Mouse (Mus musculus) midbrain, embryonic 11.5 days (tissue): ENCODE measurements around the gene Fras1. TPM values are rescaled to one million over a fixed set of nuclear protein-coding genes. Genes with fewer than 3 reads are reported as not detected.

Source experiments
- ATAC-seq: fragments of 200-750 bp; cut with Nextera tagmentation; 2 replicates; pipeline ENCODE4 v1.8.0; 2017; ENCODE audit warnings: moderate TSS enrichment, moderate library complexity; ENCODE audit not compliant: low FRiP score
- DNase-seq: peaks from one replicate; pipeline ENCODE4 v3.0.0; 2015; ENCODE audit warnings: low spot score; ENCODE audit errors: missing footprints
- H3K27ac ChIP-seq: fragments of 300-500 bp; sonication (generic); 2 replicates; pipeline ENCODE4 v1.5.1; 2014; ENCODE audit warnings: low read depth, low read length
- H3K27me3 ChIP-seq: fragments of 300-500 bp; sonication (generic); 2 replicates; pipeline ENCODE4 v1.6.1; 2014; ENCODE audit warnings: mild to moderate bottlenecking, low read length, moderate library complexity, mixed read lengths; ENCODE audit not compliant: control insufficient read depth, insufficient read depth
- H3K36me3 ChIP-seq: fragments of 300-500 bp; sonication (generic); 2 replicates; pipeline ENCODE4 v1.6.1; 2014; ENCODE audit warnings: mild to moderate bottlenecking, low read length, moderate library complexity, mixed read lengths; ENCODE audit not compliant: control insufficient read depth, insufficient read depth
- H3K4me1 ChIP-seq: fragments of 300-500 bp; sonication (generic); 2 replicates; pipeline ENCODE4 v1.6.1; 2014; ENCODE audit warnings: low read length; ENCODE audit not compliant: control insufficient read depth, insufficient read depth
- H3K4me2 ChIP-seq: fragments of 300-500 bp; sonication (generic); 2 replicates; pipeline ENCODE4 v1.6.1; 2014; ENCODE audit warnings: mild to moderate bottlenecking, moderate library complexity
- H3K4me3 ChIP-seq: fragments of 300-500 bp; sonication (generic); 2 replicates; pipeline ENCODE4 v1.5.1; 2014; ENCODE audit warnings: low read depth, low read length
- H3K9ac ChIP-seq: fragments of 300-500 bp; sonication (generic); 2 replicates; pipeline ENCODE4 v1.6.1; 2014; ENCODE audit warnings: low read length
- H3K9me3 ChIP-seq: fragments of 300-500 bp; sonication (generic); 2 replicates; pipeline ENCODE4 v1.6.1; 2016; ENCODE audit warnings: low read length; ENCODE audit not compliant: control insufficient read depth
- WGBS: fragments of 180-500 bp; shearing (Covaris S2); extraction: QIAGEN DNeasy Blood & Tissue Kit; methylation state at CpG from one replicate; pipeline ENCODE4 v1.1.7; 2014; 5-methylcytosine and 5-hydroxymethylcytosine counted together
- polyA plus RNA-seq: library from polyadenylated mRNA; unstranded; fragments of >200 nt; fragmentation: Nextera tagmentation; extraction: Ambion mirVana; gene quantifications from 2 replicates; pipeline ENCODE4 v1.2.1, GENCODE M21; 2014

The Fras1 gene
- polyA plus RNA-seq, 1 experiment from 2014 or later, result 6.2 TPM

GRCm38 (mm10) chr5:96804304-96804703 is 430.5 kb downstream of the Fras1 start:
- H3K27ac ChIP-seq, result no peak overlapping the region
- H3K4me3 ChIP-seq, result no peak overlapping the region
- no peaks in the 10 kb centered on the region for H3K36me3 ChIP-seq
- ATAC-seq, result no peak
- no peaks in the 10 kb centered on the region for H3K27me3 ChIP-seq
- peaks cover 3% of the 10 kb centered on the region; the same call in 1 of the 2 replicates for H3K4me1 ChIP-seq
- no peak for DNase-seq
- H3K9ac ChIP-seq, result no peak overlapping the region
- 89% methylated on average over 4 of the region's 4 CpGs for WGBS
- H3K4me2 ChIP-seq, result no peak overlapping the region
- no peaks in the 10 kb centered on the region for H3K9me3 ChIP-seq

DNA sequence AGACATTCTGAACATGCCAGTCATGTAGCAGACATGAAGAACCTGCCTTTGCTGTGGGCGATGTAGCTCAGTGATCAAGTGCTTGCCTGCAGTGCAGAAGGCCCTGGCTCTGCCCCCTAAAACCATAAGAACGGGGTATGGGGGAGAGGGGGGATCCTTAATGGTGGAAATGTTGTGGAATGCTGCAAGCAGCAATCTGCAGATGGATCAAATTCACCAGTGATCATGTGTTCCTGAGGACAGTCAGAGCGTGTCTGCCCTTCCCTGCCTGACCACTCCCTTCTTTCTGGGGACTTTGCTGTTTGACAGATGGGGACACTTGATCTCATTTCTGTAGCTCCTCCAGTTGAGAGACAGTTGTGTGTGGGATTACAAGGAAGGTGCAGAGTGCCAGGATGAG is 431.1 kb downstream of the Fras1 start:
- Histone ChIP-seq H3K9me3 (no peaks in the 10 kb centered on the region), H3K9ac (no peak overlapping the region), H3K4me1 (peaks cover 3% of the 10 kb centered on the region; the same call in 1 of the 2 replicates), H3K27ac (no peak overlapping the region), H3K4me3 (no peak overlapping the region), H3K36me3 (no peaks in the 10 kb centered on the region), H3K4me2 (no peak overlapping the region), H3K27me3 (no peaks in the 10 kb centered on the region)
- DNase-seq, result no peak
- ATAC-seq, result no peak
- 85% methylated on average over 3 of the region's 3 CpGs for WGBS

GRCm38 (mm10) chr5:96810620-96811019 is 436.9 kb downstream of the Fras1 start:
- 80% methylated on average over 4 of the region's 4 CpGs for WGBS
- no peaks in the 10 kb centered on the region for H3K4me1 ChIP-seq
- no peak overlapping the region for H3K4me2 ChIP-seq
- no peak overlapping the region for H3K4me3 ChIP-seq
- H3K9ac ChIP-seq, result no peak overlapping the region
- H3K27me3 ChIP-seq, result no peaks in the 10 kb centered on the region
- no peaks in the 10 kb centered on the region for H3K36me3 ChIP-seq
- ATAC-seq, result no peak
- no peaks in the 10 kb centered on the region for H3K9me3 ChIP-seq
- DNase-seq, result no peak
- no peak overlapping the region for H3K27ac ChIP-seq

GRCm38 (mm10) chr5:96824769-96825327 is 451.1 kb downstream of the Fras1 start:
- H3K9me3 ChIP-seq, result no peaks in the 10 kb centered on the region
- H3K27me3 ChIP-seq, result no peaks in the 10 kb centered on the region
- no peaks in the 10 kb centered on the region for H3K4me1 ChIP-seq
- no peak overlapping the region for H3K4me3 ChIP-seq
- H3K36me3 ChIP-seq, result no peaks in the 10 kb centered on the region
- H3K27ac ChIP-seq, result no peak overlapping the region
- no peak for DNase-seq
- 86% methylated on average over 13 of the region's 13 CpGs for WGBS
- H3K9ac ChIP-seq, result no peak overlapping the region
- H3K4me2 ChIP-seq, result no peak overlapping the region
- no peak for ATAC-seq

- no peak overlapping the region for H3K9ac ChIP-seq
- DNase-seq (no peak), ATAC-seq (no peak)
- no peak overlapping the region for H3K4me2 ChIP-seq
- no peaks in the 10 kb centered on the region for H3K36me3 ChIP-seq
- 89% methylated on average over 1 of the region's 1 CpGs for WGBS
- H3K27ac ChIP-seq, result no peak overlapping the region
- no peak overlapping the region for H3K4me3 ChIP-seq
- no peaks in the 10 kb centered on the region for H3K4me1 ChIP-seq
- no peaks in the 10 kb centered on the region for H3K9me3 ChIP-seq
- no peaks in the 10 kb centered on the region for H3K27me3 ChIP-seq
Measured at GRCm38 (mm10) chr5:96827176-96827575, 453.4 kb downstream of the Fras1 start.

Other genes starting within 250 kb of the Fras1 start
- 9.1 and 10.6 TPM in 2 replicates for gene Cnot6l, start 209.8 kb upstream of the Fras1 start, polyA plus RNA-seq
- gene Mrpl1, start 164.5 kb upstream of the Fras1 start, polyA plus RNA-seq, result 22.4 and 26.3 TPM in 2 replicates